Mouse (Mus musculus) ES-E14 (cell line): ENCODE measurements around the gene Svs6. TPM values are rescaled to one million over a fixed set of nuclear protein-coding genes. Genes with fewer than 3 reads are reported as not detected.

Experiments used
- DNase-seq: peaks from one replicate; pipeline ENCODE4 v3.0.0-alpha.2; 2013; ENCODE audit warnings: low read depth, low spot score
- H3K27ac ChIP-seq: 2 replicates; pipeline ENCODE4 v1.5.1; 2012; ENCODE audit warnings: low read depth, mild to moderate bottlenecking, low read length, moderate library complexity, mixed read lengths; ENCODE audit not compliant: poor library complexity, insufficient read depth, severe bottlenecking
- H3K36me3 ChIP-seq: 2 replicates; pipeline ENCODE4 v1.6.1; 2012; ENCODE audit warnings: mild to moderate bottlenecking, low read length, moderate library complexity, mixed read lengths; ENCODE audit not compliant: control insufficient read depth, poor library complexity, insufficient read depth, severe bottlenecking
- H3K4me1 ChIP-seq, 2 experiments: fragments of 150-350 bp in 1 of 2; sonication (generic) in 1 of 2; 2 replicates each; pipeline ENCODE4 v1.6.1; 2012; ENCODE audit warnings: low read length in 2 of 2, mild to moderate bottlenecking in 1 of 2, mixed read lengths in 1 of 2; ENCODE audit not compliant: control insufficient read depth in 2 of 2, insufficient read depth in 2 of 2, poor library complexity in 1 of 2
- H3K4me3 ChIP-seq, 2 experiments: fragments of 150-350 bp in 1 of 2; sonication (generic) in 1 of 2; 2 replicates each; pipeline ENCODE4 v1.5.1; 2012; ENCODE audit warnings: low read length in 2 of 2, low read depth in 1 of 2, mild to moderate bottlenecking in 1 of 2, mixed read lengths in 1 of 2; ENCODE audit not compliant: insufficient read depth in 1 of 2, poor library complexity in 1 of 2, severe bottlenecking in 1 of 2
- H3K9ac ChIP-seq: 2 replicates; pipeline ENCODE4 v1.6.1; 2012; ENCODE audit warnings: low read depth, mild to moderate bottlenecking, low read length, mixed read lengths; ENCODE audit not compliant: poor library complexity, insufficient read depth, severe bottlenecking
- H3K9me3 ChIP-seq: fragments of 150-350 bp; sonication (generic); 2 replicates; pipeline ENCODE4 v1.6.1; 2012; ENCODE audit warnings: low read depth, mild to moderate bottlenecking, low read length; ENCODE audit not compliant: control insufficient read depth, insufficient read depth
- CHD2 ChIP-seq: IDR thresholded peaks from 2 replicates; pipeline ENCODE4 v1.6.1; 2014; ENCODE audit warnings: mild to moderate bottlenecking, low read depth, low read length, inconsistent platforms
- HCFC1 ChIP-seq: IDR thresholded peaks from 2 replicates; pipeline ENCODE4 v1.6.1; 2012; ENCODE audit warnings: low read length, inconsistent platforms, borderline replicate concordance; ENCODE audit not compliant: insufficient read depth
- MAFK ChIP-seq: IDR thresholded peaks from 2 replicates; pipeline ENCODE4 v1.6.1; 2014; ENCODE audit warnings: mild to moderate bottlenecking, low read depth, low read length, inconsistent platforms; ENCODE audit not compliant: insufficient read depth
- ZC3H11A ChIP-seq: IDR thresholded peaks from 2 replicates; pipeline ENCODE4 v1.6.1; 2012; ENCODE audit warnings: low read depth, mild to moderate bottlenecking, inconsistent platforms, low read length, borderline replicate concordance
- ZNF384 ChIP-seq: IDR thresholded peaks from 2 replicates; pipeline ENCODE4 v1.6.1; 2012; ENCODE audit warnings: low read depth, low read length, inconsistent platforms
- in situ Hi-C, 2 experiments: fragments of 600-800 bp; cut with MboI; formaldehyde crosslinking; loops; one replicate each; pipeline ENCODE4 v1.15.1; 2025; ENCODE audit warnings: low sequenced_read_pairs in 2 of 2, inconsistent platforms in 1 of 2; ENCODE audit not compliant: unreplicated experiment in 2 of 2
- total RNA-seq: library from RNA; depleted of rRNA; stranded (reverse); fragments of 300-350 nt; gene quantifications from 2 replicates; pipeline ENCODE4 v1.2.3, GENCODE M21; 2012; rRNA removed

The Svs6 gene
- total RNA-seq, 1 experiment: not detected

DNA sequence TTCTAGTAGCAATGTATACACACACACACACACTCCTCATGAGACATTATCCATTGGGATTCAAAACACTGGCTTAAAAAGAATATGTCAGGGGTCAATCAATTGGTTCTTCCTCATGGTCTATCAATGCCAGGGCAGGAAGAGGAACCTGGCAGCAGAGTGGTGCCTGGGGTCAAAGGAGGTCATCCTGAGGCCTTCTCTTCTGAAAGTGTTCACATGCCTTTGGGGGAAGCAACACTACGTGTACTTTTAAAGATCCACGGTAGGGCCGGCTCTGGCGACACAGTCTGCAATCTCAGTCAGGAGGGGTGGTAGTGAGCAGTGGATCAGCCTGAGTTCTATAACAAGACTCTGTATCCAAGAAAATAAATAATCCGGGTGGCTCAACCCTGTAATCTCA, 43.1 kb downstream of the Svs6 start:
- TF ChIP-seq ZNF384 (no peak), HCFC1 (no peak), ZC3H11A (no peak), MAFK (no peak), CHD2 (no peak)
- in situ Hi-C loops: no loop called here
- no peak overlapping the region for H3K4me3 ChIP-seq
- H3K27ac ChIP-seq: no peak overlapping the region
- peaks cover 8% of the 10 kb centered on the region; the same call in 1 of the 2 replicates for H3K9me3 ChIP-seq
- no peak overlapping the region for H3K9ac ChIP-seq
- DNase-seq: no peak
- H3K36me3 ChIP-seq: no peaks in the 10 kb centered on the region
- H3K4me1 ChIP-seq: no peaks in the 10 kb centered on the region

GRCm38 (mm10) chr2:164360974-164361657, 44.6 kb downstream of the Svs6 start:
- H3K9ac ChIP-seq: no peak overlapping the region
- no peak overlapping the region for H3K27ac ChIP-seq
- DNase-seq: no peak
- H3K4me3 ChIP-seq: no peak overlapping the region
- in situ Hi-C loops: no loop called here
- no peaks in the 10 kb centered on the region for H3K4me1 ChIP-seq
- H3K9me3 ChIP-seq: peaks cover 7% of the 10 kb centered on the region; the same call in 1 of the 2 replicates
- no peak for TF ChIP-seq HCFC1
- peak; percentile 75 for TF ChIP-seq MAFK
- H3K36me3 ChIP-seq: no peaks in the 10 kb centered on the region

DNA sequence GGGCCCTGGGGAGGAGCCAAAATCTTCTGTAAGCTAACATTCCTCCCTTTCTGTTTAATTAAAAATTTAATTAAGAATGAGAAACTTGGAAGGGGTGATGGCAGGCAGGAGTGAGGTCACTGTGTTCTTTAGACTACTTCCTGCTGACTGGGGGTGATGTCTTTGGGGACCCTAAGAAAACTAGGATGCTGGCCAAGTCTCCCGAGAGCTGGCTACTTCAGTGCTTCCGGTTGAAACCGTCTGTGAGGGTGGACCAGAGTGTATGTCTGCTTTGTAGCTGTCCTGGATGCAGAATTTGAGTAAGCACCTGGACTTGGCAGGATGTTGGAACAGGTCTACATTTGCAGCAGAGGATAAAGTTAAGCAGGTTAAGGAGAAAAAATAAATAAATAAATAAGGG, 50.4 kb downstream of the Svs6 start:
- Histone ChIP-seq H3K4me3 (no peak overlapping the region), H3K9ac (no peak overlapping the region), H3K27ac (no peak overlapping the region), H3K9me3 (no peaks in the 10 kb centered on the region), H3K4me1 (no peaks in the 10 kb centered on the region), H3K36me3 (no peaks in the 10 kb centered on the region)
- TF ChIP-seq ZC3H11A: no peak
- TF ChIP-seq MAFK: no peak
- DNase-seq: no peak
- in situ Hi-C loops: no loop called here

Other genes starting within 250 kb of the Svs6 start
- 51.1 and 58.5 TPM in 2 replicates for gene Stk4, start 246.4 kb upstream of the Svs6 start, total RNA-seq
- gene Tomm34, start 245.6 kb upstream of the Svs6 start, total RNA-seq: 40.8 and 41.5 TPM in 2 replicates
- gene Kcns1, start 145.6 kb upstream of the Svs6 start, total RNA-seq: 0.80 and 0.90 TPM in 2 replicates
- not detected in 2 replicates for gene Wfdc5, start 134.0 kb upstream of the Svs6 start, total RNA-seq
- not detected in 2 replicates for gene Wfdc12, start 126.1 kb upstream of the Svs6 start, total RNA-seq
- 4.4 and 11.9 TPM in 2 replicates for gene Wfdc15a, start 116.6 kb upstream of the Svs6 start, total RNA-seq
- gene Wfdc15b, start 95.1 kb upstream of the Svs6 start, total RNA-seq: not detected in 2 replicates
- gene Svs2, start 78.3 kb upstream of the Svs6 start, total RNA-seq: not detected in 2 replicates
- not detected in 2 replicates for gene Svs3b, start 60.1 kb upstream of the Svs6 start, total RNA-seq
- gene Svs4, start 38.3 kb upstream of the Svs6 start, total RNA-seq: not detected in 2 replicates
- not detected in 2 replicates for gene Svs3a, start 27.5 kb upstream of the Svs6 start, total RNA-seq
- gene Svs5, start 16.0 kb downstream of the Svs6 start, total RNA-seq: not detected in 2 replicates
- gene Slpi, start 72.3 kb downstream of the Svs6 start, total RNA-seq: not detected in 2 replicates
- 0.04 TPM in 1 of 2 replicates, not detected in the other for gene Rbpjl, start 86.4 kb downstream of the Svs6 start, total RNA-seq
- gene Matn4, start 88.4 kb downstream of the Svs6 start, total RNA-seq: 1.7 and 2.3 TPM in 2 replicates
- 102 and 172 TPM in 2 replicates for gene Sdc4, start 127.1 kb downstream of the Svs6 start, total RNA-seq
- 47.6 and 51.1 TPM in 2 replicates for gene Sys1, start 140.2 kb downstream of the Svs6 start, total RNA-seq
- gene Gm20458, start 144.2 kb downstream of the Svs6 start, total RNA-seq: 2.1 TPM in 1 of 2 replicates, not detected in the other
- gene Trp53tg5, start 157.0 kb downstream of the Svs6 start, total RNA-seq: 0.22 and 0.26 TPM in 2 replicates
- gene Dbndd2, start 169.4 kb downstream of the Svs6 start, total RNA-seq: 2.9 and 4.2 TPM in 2 replicates
- gene Pigt, start 180.8 kb downstream of the Svs6 start, total RNA-seq: 57.2 and 97.3 TPM in 2 replicates
- gene Wfdc2, start 245.7 kb downstream of the Svs6 start, total RNA-seq: 41.5 and 58.4 TPM in 2 replicates